Mouse (Mus musculus): ENCODE measurements around the gene Hdac7. TPM values are rescaled to one million over a fixed set of nuclear protein-coding genes. Genes with fewer than 3 reads are reported as not detected.

Gene Hdac7
- polyA plus RNA-seq, 1 experiment from 2014 or later = 7.8 TPM

DNA sequence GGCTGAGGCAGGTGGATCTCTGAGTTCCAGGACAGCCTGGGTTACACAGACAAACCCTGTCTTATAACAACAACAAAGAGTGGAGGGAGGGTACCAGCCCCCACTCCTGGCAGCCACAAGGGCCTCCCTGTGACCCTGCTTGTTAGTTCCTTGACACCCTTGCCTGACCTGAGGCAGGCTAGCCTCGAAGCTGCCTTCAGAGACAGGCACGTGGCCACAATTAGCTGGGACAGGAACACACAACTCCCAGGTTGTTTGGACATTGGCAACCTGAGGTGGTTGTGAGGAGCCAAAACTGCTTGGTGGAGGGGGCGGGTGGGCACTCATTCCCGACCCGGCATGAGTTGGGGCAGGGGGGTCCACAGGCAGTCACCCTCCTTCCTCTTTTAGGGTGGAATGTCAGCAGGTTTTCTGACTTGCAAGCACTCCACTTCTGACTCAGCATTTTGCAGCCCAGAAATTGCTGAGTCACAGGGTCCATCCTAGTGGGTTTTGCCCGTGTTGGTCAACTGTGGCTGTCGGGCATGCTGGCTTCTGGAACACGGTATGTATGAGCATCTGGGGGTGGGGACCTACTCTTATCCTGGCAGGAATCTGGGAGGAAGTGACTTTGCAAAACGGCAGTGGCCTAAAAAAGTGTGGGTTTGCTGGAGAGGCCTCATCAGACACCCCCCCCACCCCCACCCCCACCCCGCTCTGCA, 57.7 kb downstream of the Hdac7 start:
- no peak for ATAC-seq
- 0 out of 2 replicates have a peak, but pooled peaks cover 4% of the 10 kb centered on the region for H3K27me3 ChIP-seq (replicated peaks; ENCODE audit: control insufficient read depth, insufficient read depth, low read length)
- 69% methylated on average over 10 of the region's 10 CpGs for WGBS
- H3K9me3 ChIP-seq (ENCODE audit: control insufficient read depth) = no peaks in the 10 kb centered on the region
- H3K27ac ChIP-seq (ENCODE audit: low read depth, low read length) = no peak overlapping the region
- H3K4me3 ChIP-seq (ENCODE audit: low read depth, low read length) = no peak overlapping the region
- no peaks in the 10 kb centered on the region for H3K4me1 ChIP-seq (replicated peaks; ENCODE audit: control insufficient read depth, insufficient read depth, low read length)
- H3K4me2 ChIP-seq (replicated peaks; ENCODE audit: low read depth) = no peak overlapping the region
- TF ChIP-seq CTCF (IDR thresholded peaks at IDR 0.05; ENCODE audit: low read depth) = no peak
- no peak overlapping the region for H3K9ac ChIP-seq (ENCODE audit: low read depth, low read length)
- no peaks in the 10 kb centered on the region for H3K36me3 ChIP-seq (ENCODE audit: control insufficient read depth, insufficient read depth)

DNA sequence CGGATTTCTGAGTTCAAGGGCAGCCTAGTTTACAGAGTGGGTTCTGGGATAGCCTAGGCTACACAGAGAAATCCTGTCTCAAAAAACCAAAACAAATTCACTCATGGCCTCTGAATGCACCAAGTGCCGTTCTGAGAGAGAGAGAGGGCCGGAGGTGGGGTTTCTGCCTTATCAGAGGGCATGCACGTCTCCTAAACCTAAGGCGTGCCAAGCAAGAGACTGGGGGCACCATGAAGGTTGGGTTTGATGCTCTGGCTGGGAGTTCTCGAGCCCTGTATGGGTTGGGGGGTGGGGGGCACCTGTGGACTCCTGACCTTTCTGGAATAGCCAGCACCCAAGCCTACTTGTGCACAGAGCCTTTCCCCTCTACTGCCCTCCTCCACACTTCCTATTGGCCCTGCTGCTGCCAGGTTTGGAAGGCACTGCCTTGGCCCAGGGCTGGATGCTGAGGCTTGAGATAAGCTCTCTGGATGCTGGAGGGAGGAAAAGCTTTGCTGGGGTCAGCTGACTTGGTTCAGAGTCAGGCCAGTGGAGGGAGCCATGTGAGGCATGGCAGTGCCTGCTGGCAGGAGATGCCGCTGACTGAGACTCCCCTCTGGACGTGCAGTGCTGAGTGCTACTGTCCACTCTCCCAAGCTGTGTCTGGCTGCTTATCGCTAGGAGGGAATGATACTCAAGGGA, 58.4 kb downstream of the Hdac7 start:
- H3K27me3 ChIP-seq (replicated peaks; ENCODE audit: control insufficient read depth, insufficient read depth, low read length) = 0 out of 2 replicates have a peak, but pooled peaks cover 6% of the 10 kb centered on the region
- H3K9me3 ChIP-seq (ENCODE audit: control insufficient read depth) = no peaks in the 10 kb centered on the region
- no peak overlapping the region for H3K27ac ChIP-seq (ENCODE audit: low read depth, low read length)
- 82% methylated on average over 9 of the region's 9 CpGs for WGBS
- no peaks in the 10 kb centered on the region for H3K36me3 ChIP-seq (ENCODE audit: control insufficient read depth, insufficient read depth)
- no peaks in the 10 kb centered on the region for H3K4me1 ChIP-seq (replicated peaks; ENCODE audit: control insufficient read depth, insufficient read depth, low read length)
- H3K4me3 ChIP-seq (ENCODE audit: low read depth, low read length) = no peak overlapping the region
- TF ChIP-seq CTCF (IDR thresholded peaks at IDR 0.05; ENCODE audit: low read depth) = peak; percentile 19; the same call in 1 of the 2 replicates
- H3K4me2 ChIP-seq (replicated peaks; ENCODE audit: low read depth) = no peak overlapping the region
- ATAC-seq = no peak
- H3K9ac ChIP-seq (ENCODE audit: low read depth, low read length) = no peak overlapping the region

DNA sequence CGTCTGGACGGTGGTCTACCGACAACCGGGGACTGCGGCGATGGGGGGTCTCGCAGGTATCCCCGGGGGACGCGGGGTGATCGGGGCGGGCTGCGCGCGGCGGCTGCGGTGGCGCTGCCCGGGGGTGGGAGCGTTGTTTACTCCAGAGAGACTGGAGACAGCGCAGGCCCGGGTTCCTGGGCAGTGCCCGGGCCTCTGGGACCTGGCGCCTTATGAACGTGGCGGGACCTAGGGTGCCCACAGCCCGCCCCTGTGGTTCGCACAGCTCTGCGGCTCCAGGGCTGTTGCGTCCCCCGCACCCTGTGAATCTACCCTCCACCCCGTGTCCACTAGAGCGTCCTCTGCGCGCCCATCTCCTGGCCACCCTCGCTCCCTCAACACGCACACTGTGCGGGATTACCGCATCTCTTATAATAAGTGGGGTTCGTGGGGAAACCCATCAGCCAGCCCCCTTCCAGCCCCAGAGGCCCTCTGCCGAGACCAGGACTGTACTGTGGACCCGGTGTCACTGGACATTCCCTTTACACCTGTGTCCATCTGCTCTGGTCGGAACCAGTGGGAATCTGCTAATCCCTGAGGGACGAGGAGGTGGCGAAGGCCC, 59.6 kb downstream of the Hdac7 start:
- no peak overlapping the region for H3K27ac ChIP-seq (ENCODE audit: low read depth, low read length)

DNA sequence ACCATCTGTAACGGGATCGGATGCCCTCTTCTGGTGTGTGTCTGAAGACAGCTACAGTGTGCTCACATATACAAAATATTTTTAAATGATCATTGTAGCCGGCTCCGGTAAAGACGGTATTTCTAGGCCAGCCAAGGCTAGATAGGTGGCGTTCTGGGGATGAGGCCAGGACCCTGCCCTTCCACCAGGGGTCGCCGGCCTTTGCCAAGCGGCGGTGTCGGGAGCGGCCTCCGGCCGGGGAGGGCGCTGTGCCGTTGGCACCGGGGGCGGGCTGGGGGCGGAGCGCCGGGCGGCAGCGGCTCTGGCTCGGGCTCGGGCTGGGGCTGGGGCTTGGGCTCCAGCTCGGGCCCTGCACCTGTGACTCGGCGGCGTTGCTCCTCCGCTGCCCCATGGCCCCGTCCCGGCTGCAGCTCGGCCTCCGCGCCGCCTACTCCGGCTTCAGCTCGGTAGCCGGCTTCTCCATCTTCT, 60.2 kb downstream of the Hdac7 start:
- H3K4me2 ChIP-seq (replicated peaks; ENCODE audit: low read depth) = peak overlapping the region; percentile 91
- 2% methylated on average over 39 of the region's 39 CpGs for WGBS
- 0 out of 2 replicates have a peak, but pooled peaks cover 6% of the 10 kb centered on the region for H3K27me3 ChIP-seq (replicated peaks; ENCODE audit: control insufficient read depth, insufficient read depth, low read length)
- H3K27ac ChIP-seq (ENCODE audit: low read depth, low read length) = no peak overlapping the region
- H3K4me1 ChIP-seq (replicated peaks; ENCODE audit: control insufficient read depth, insufficient read depth, low read length) = no peaks in the 10 kb centered on the region
- no peaks in the 10 kb centered on the region for H3K36me3 ChIP-seq (ENCODE audit: control insufficient read depth, insufficient read depth)
- H3K9me3 ChIP-seq (ENCODE audit: control insufficient read depth) = no peaks in the 10 kb centered on the region
- H3K4me3 ChIP-seq (ENCODE audit: low read depth, low read length) = peak overlapping the region; percentile 70
- TF ChIP-seq CTCF (IDR thresholded peaks at IDR 0.05; ENCODE audit: low read depth) = peak; percentile 92
- peak overlapping the region; percentile 87 for H3K9ac ChIP-seq (ENCODE audit: low read depth, low read length)
- ATAC-seq = peak; percentile 80

More for the DNA sequence above, 59.6 kb downstream of the Hdac7 start:
- Histone ChIP-seq H3K4me1 (replicated peaks; ENCODE audit: control insufficient read depth, insufficient read depth, low read length) (no peaks in the 10 kb centered on the region), H3K36me3 (ENCODE audit: control insufficient read depth, insufficient read depth) (no peaks in the 10 kb centered on the region), H3K9ac (ENCODE audit: low read depth, low read length) (peak overlapping the region; percentile 87), H3K4me2 (replicated peaks; ENCODE audit: low read depth) (peak overlapping the region; percentile 91), H3K9me3 (ENCODE audit: control insufficient read depth) (no peaks in the 10 kb centered on the region), H3K27me3 (replicated peaks; ENCODE audit: control insufficient read depth, insufficient read depth, low read length) (0 out of 2 replicates have a peak, but pooled peaks cover 6% of the 10 kb centered on the region), H3K4me3 (ENCODE audit: low read depth, low read length) (peak overlapping the region; percentile 70)
- TF ChIP-seq CTCF (IDR thresholded peaks at IDR 0.05; ENCODE audit: low read depth) = no peak
- peak; percentile 60 for ATAC-seq
- 7% methylated on average over 32 of the region's 45 CpGs for WGBS

DNA sequence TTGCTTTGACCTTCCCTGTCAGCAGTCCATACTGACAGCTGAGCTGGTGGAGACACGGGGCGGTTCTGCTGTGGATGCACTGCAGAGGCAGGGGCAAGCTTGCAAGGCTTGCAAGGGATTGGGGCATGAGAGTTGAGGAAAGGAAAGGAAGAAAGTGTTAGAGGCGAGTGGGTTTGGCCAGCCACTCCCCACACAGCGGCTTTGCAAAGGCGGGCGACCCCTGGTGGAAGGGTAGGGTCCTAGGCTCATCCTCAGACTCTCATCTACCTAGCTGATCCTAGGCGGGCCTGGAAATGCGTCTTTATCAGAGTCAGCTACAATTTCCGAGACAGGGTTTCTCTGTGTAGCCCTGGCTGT, 61.6 kb downstream of the Hdac7 start:
- 5% methylated on average over 9 of the region's 9 CpGs for WGBS
- Histone ChIP-seq H3K36me3 (ENCODE audit: control insufficient read depth, insufficient read depth) (no peaks in the 10 kb centered on the region), H3K4me1 (replicated peaks; ENCODE audit: control insufficient read depth, insufficient read depth, low read length) (no peaks in the 10 kb centered on the region), H3K9me3 (ENCODE audit: control insufficient read depth) (no peaks in the 10 kb centered on the region), H3K9ac (ENCODE audit: low read depth, low read length) (no peak overlapping the region), H3K4me3 (ENCODE audit: low read depth, low read length) (peak overlapping the region; percentile 3; the same call in 1 of the 2 replicates), H3K4me2 (replicated peaks; ENCODE audit: low read depth) (peak overlapping the region; percentile 51), H3K27me3 (replicated peaks; ENCODE audit: control insufficient read depth, insufficient read depth, low read length) (0 out of 2 replicates have a peak, but pooled peaks cover 6% of the 10 kb centered on the region), H3K27ac (ENCODE audit: low read depth, low read length) (no peak overlapping the region)
- no peak for ATAC-seq
- peak; percentile 88 for TF ChIP-seq CTCF (IDR thresholded peaks at IDR 0.05; ENCODE audit: low read depth)
